Mouse (Mus musculus) liver, embryonic 14.5 days (tissue): ENCODE measurements around the gene Tubb1. TPM values are rescaled to one million over a fixed set of nuclear protein-coding genes. Genes with fewer than 3 reads are reported as not detected.
A peak's percentile ranks its signal among the peaks of the same experiment; 100 is the strongest.

ENCODE experiments used
- ATAC-seq: fragments of 200-750 bp; cut with Nextera tagmentation; 2 replicates; pipeline ENCODE4 v1.8.0; 2017; ENCODE audit warnings: moderate number of reproducible peaks, mild to moderate bottlenecking, moderate library complexity; ENCODE audit not compliant: insufficient read depth
- DNase-seq, 3 experiments: peaks; one replicate each; pipeline ENCODE4 v3.0.0-alpha.2; 2012 to 2013; ENCODE audit warnings: low read depth in 3 of 3, low spot score in 3 of 3
- H3K27ac ChIP-seq: fragments of 300-500 bp; sonication (generic); 2 replicates; pipeline ENCODE4 v1.5.1; 2014; ENCODE audit warnings: moderate library complexity, mild to moderate bottlenecking, control low read depth, inconsistent platforms
- H3K27me3 ChIP-seq: fragments of 300-500 bp; sonication (generic); 2 replicates; pipeline ENCODE4 v1.6.1; 2014; ENCODE audit warnings: mild to moderate bottlenecking, low read length, moderate library complexity; ENCODE audit not compliant: control insufficient read depth, insufficient read depth
- H3K36me3 ChIP-seq: fragments of 300-500 bp; sonication (generic); replicated peaks from 2 replicates; pipeline ENCODE4 v1.6.1; 2014; ENCODE audit warnings: low read depth; ENCODE audit not compliant: control insufficient read depth, insufficient read depth
- H3K4me1 ChIP-seq, 2 experiments: fragments of 200-500 bp in 1 of 2; fragments of 300-500 bp in 1 of 2; sonication (generic) in 1 of 2; replicated peaks; 2 replicates each; pipeline ENCODE4 v1.6.1; 2012 to 2014; ENCODE audit warnings: antibody characterized with exemption in 1 of 2, inconsistent platforms in 1 of 2, low read length in 1 of 2; ENCODE audit not compliant: control insufficient read depth in 2 of 2, insufficient read depth in 2 of 2
- H3K4me2 ChIP-seq: fragments of 300-500 bp; sonication (generic); 2 replicates; pipeline ENCODE4 v1.6.1; 2014; ENCODE audit warnings: low read depth, mild to moderate bottlenecking, control low read depth, moderate library complexity
- H3K4me3 ChIP-seq, 2 experiments: fragments of 200-500 bp in 1 of 2; fragments of 300-500 bp in 1 of 2; sonication (generic) in 1 of 2; 2 replicates each; pipeline ENCODE4 v1.5.1; 2012 to 2014; ENCODE audit warnings: low read depth in 2 of 2, low read length in 2 of 2, mild to moderate bottlenecking in 2 of 2, control low read depth in 1 of 2, inconsistent platforms in 1 of 2, moderate library complexity in 1 of 2; ENCODE audit not compliant: insufficient read depth in 1 of 2
- H3K9ac ChIP-seq: fragments of 300-500 bp; sonication (generic); replicated peaks from 2 replicates; pipeline ENCODE4 v1.6.1; 2014; ENCODE audit warnings: mild to moderate bottlenecking, control low read depth, moderate library complexity
- H3K9me3 ChIP-seq: fragments of 300-500 bp; sonication (generic); 2 replicates; pipeline ENCODE4 v1.6.1; 2016; ENCODE audit warnings: low read length, mixed read lengths; ENCODE audit not compliant: control insufficient read depth
- CTCF ChIP-seq: IDR thresholded peaks from 2 replicates; pipeline ENCODE4 v1.5.1; 2016; ENCODE audit warnings: antibody characterized with exemption, low read depth, control low read depth
- EP300 ChIP-seq: IDR thresholded peaks from 2 replicates; pipeline ENCODE4 v1.6.1; 2016; ENCODE audit warnings: antibody characterized with exemption, low read depth
- WGBS: fragments of 180-500 bp; shearing (Covaris S2); extraction: QIAGEN DNeasy Blood & Tissue Kit; methylation state at CpG from one replicate; pipeline ENCODE4 v1.1.7; 2014; ENCODE audit not compliant: insufficient replicate concordance; 5-methylcytosine and 5-hydroxymethylcytosine counted together
- polyA plus RNA-seq, 2 experiments: library from polyadenylated mRNA; depleted of rRNA in 1 of 2; stranded (reverse) in 1 of 2; unstranded in 1 of 2; fragments of >200 nt; fragmentation: Nextera tagmentation in 1 of 2; extraction: Ambion mirVana in 1 of 2; gene quantifications; 2 replicates each; pipeline versions ENCODE4 v1.2.1 to v1.2.3; 2012 to 2014

Gene Tubb1
- polyA plus RNA-seq, 2 experiments: 24.3 to 24.9 TPM

DNA sequence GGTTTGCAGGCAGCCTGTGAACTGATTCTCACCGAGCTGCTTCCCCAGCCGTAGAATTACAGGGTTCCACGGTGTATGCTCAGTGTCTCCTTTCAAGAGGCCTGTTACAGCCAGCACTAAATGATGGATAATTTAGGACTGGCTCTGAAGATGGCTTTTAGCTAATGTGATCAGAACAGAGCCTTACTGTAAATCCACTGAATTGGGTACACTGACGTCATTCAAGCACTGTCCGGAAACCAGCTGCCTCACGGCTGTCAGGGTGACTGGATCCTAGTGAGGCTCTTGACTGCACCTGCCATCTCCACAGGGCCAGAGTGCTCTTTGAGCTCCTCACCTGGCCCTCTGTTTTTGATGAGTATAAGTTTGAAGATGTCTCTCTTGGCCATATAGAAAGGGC is 29.4 kb upstream of the Tubb1 start:
- Histone ChIP-seq H3K4me3 (no peak overlapping the region), H3K4me2 (no peak overlapping the region), H3K9ac (no peak overlapping the region), H3K27me3 (no peaks in the 10 kb centered on the region), H3K36me3 (peaks cover 48% of the 10 kb centered on the region), H3K27ac (no peak overlapping the region), H3K4me1 (peaks cover 6 to 9% of the 10 kb centered on the region in 2 experiments), H3K9me3 (no peaks in the 10 kb centered on the region)
- 86% methylated on average over 6 of the region's 6 CpGs for WGBS
- DNase-seq: no peak
- TF ChIP-seq EP300 (no peak), CTCF (no peak)
- ATAC-seq: no peak

- DNase-seq (no peak), ATAC-seq (no peak)
- no peak overlapping the region for H3K4me2 ChIP-seq
- no peaks in the 10 kb centered on the region for H3K9me3 ChIP-seq
- no peak overlapping the region for H3K27ac ChIP-seq
- no peak overlapping the region for H3K9ac ChIP-seq
- no peak for TF ChIP-seq CTCF
- TF ChIP-seq EP300: no peak
- no peaks in the 10 kb centered on the region for H3K27me3 ChIP-seq
- no peaks in the 10 kb centered on the region for H3K4me1 ChIP-seq
- peaks cover 74% of the 10 kb centered on the region for H3K36me3 ChIP-seq
- WGBS: 86% methylated on average over 11 of the region's 11 CpGs
- no peak overlapping the region for H3K4me3 ChIP-seq
These were observed 26.0 kb upstream of the Tubb1 start for GRCm38 (mm10) chr2:174424301-174425085.

DNA sequence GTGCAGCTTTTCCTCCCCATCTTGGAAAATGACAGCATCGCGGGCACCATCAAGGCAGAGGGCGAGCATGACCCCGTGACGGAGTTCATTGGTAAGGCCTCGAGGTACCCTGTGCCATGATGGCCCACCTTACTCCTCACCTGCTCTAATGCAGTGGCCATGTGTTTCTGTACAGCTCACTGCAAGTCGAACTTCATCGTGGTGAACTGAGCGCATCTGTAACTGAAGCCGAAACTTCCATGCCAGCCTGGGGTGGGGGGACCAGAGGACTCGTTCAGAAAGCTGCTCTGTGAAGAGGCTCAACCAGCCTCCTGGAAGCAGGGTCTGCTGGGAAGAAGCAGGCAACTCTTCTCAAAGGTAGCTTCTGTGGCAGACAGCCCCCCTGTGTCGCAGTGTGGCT is 23.6 kb upstream of the Tubb1 start:
- TF ChIP-seq EP300 (no peak), CTCF (no peak)
- WGBS: 89% methylated on average over 12 of the region's 12 CpGs
- Histone ChIP-seq H3K4me1 (no peaks in the 10 kb centered on the region), H3K9me3 (no peaks in the 10 kb centered on the region), H3K4me2 (no peak overlapping the region), H3K4me3 (no peak overlapping the region), H3K9ac (no peak overlapping the region), H3K36me3 (peaks cover 66% of the 10 kb centered on the region), H3K27ac (no peak overlapping the region), H3K27me3 (no peaks in the 10 kb centered on the region)
- DNase-seq (no peak), ATAC-seq (0 out of 2 replicates have a peak, but pooled peaks have one; percentile 7)

DNA sequence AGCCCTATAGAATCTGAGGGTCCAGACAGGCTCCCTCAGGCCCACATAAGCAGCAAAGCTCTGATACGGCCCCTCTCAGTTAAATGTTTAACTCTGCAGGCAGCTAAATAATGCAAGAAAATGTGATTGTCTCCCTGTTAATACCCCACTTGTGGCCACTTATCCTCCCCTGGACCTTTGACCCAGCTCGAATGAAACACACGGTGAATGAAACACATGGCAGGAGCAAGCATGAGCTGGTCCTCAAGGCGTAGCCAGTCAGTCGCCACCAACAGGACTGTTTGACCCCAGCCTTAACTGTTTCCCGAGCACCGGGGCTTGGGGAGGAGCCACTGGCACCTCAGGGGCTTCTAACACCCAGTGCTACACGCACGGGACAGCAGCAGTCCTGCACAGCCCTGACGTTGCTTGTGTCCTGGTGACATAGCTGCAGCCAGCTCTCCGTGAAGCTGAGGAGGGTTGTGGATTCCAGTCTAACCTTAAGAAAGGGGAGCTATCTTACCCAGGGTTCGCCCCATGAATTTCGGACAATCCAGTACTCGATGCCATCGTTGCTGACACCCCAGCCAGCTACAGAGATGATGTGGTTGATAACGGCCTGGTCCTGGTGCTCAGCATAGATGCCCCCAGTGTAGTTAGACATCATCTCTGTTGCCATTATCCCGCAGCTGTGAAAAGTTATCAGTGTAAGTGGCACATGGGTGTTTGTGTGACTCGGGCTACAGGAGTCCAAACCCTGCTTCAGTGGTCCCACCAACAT is 22.2 kb upstream of the Tubb1 start:
- H3K4me2 ChIP-seq: no peak overlapping the region
- H3K9me3 ChIP-seq: no peaks in the 10 kb centered on the region
- no peak for TF ChIP-seq CTCF
- TF ChIP-seq EP300: no peak
- H3K27ac ChIP-seq: no peak overlapping the region
- H3K27me3 ChIP-seq: no peaks in the 10 kb centered on the region
- ATAC-seq: no peak
- no peak for DNase-seq
- no peak overlapping the region for H3K9ac ChIP-seq
- 83% methylated on average over 18 of the region's 18 CpGs for WGBS
- H3K36me3 ChIP-seq: peaks cover 53% of the 10 kb centered on the region
- H3K4me1 ChIP-seq: no peaks in the 10 kb centered on the region
- H3K4me3 ChIP-seq: no peak overlapping the region

- WGBS: 86% methylated on average over 10 of the region's 10 CpGs
These were observed 21.4 kb upstream of the Tubb1 start for GRCm38 (mm10) chr2:174428996-174429591.

More at GRCm38 (mm10) chr2:174428996-174429591, 21.4 kb upstream of the Tubb1 start:
- TF ChIP-seq EP300 (no peak), CTCF (no peak)
- no peaks in the 10 kb centered on the region for H3K4me1 ChIP-seq
- DNase-seq (no peak), ATAC-seq (no peak)
- H3K36me3 ChIP-seq: peaks cover 45% of the 10 kb centered on the region
- no peak overlapping the region for H3K9ac ChIP-seq
- no peaks in the 10 kb centered on the region for H3K27me3 ChIP-seq
- H3K4me3 ChIP-seq: no peak overlapping the region
- H3K4me2 ChIP-seq: no peak overlapping the region
- no peak overlapping the region for H3K27ac ChIP-seq
- no peaks in the 10 kb centered on the region for H3K9me3 ChIP-seq
